Mouse (Mus musculus): Measurements from ENCODE around the gene 4933407L21Rik. TPM values are rescaled to one million over a fixed set of nuclear protein-coding genes. Genes with fewer than 3 reads are reported as not detected.

Gene 4933407L21Rik
- polyA plus RNA-seq, 1 experiment from 2014 or later: 3.5 TPM

- peaks cover 34% of the 10 kb centered on the region for H3K4me1 ChIP-seq (replicated peaks)
- no peaks in the 10 kb centered on the region for H3K27me3 ChIP-seq
- 85% methylated on average over 1 of the region's 1 CpGs for WGBS
- H3K27ac ChIP-seq (replicated peaks): no peak overlapping the region
- H3K9ac ChIP-seq: no peak overlapping the region
- no peaks in the 10 kb centered on the region for H3K36me3 ChIP-seq
- no peaks in the 10 kb centered on the region for H3K9me3 ChIP-seq
- H3K4me2 ChIP-seq: no peak overlapping the region
- H3K4me3 ChIP-seq: no peak overlapping the region
- ATAC-seq (ENCODE audit: low read depth): no peak
Measured at GRCm38 (mm10) chr1:85937323-85937722, 9.0 kb downstream of the 4933407L21Rik start.

DNA sequence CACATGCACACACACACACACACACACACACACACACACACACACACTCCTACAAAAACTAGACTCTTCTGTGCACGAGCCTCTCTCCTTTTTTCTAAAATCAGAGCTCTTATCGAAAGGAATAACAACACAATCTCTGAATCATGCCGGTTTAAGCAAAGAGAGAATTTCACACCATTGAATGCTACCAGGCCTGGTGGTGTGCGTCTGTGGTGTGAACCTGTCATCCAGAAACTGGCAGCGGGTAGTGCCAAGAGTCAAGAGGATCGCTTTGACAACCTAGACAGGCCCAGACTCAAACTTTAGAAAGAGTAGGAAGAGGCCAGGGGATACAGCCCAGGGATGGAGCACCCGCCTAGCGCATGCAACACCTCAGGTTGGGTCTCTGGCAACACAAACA lies 14.0 kb downstream of the 4933407L21Rik start:
- Histone ChIP-seq H3K27ac (replicated peaks) (no peak overlapping the region), H3K9me3 (no peaks in the 10 kb centered on the region), H3K4me1 (replicated peaks) (no peaks in the 10 kb centered on the region), H3K36me3 (no peaks in the 10 kb centered on the region), H3K27me3 (no peaks in the 10 kb centered on the region), H3K9ac (no peak overlapping the region), H3K4me3 (no peak overlapping the region), H3K4me2 (no peak overlapping the region)
- 91% methylated on average over 8 of the region's 8 CpGs for WGBS
- ATAC-seq (ENCODE audit: low read depth): no peak

GRCm38 (mm10) chr1:85949085-85949684 lies 20.9 kb downstream of the 4933407L21Rik start:
- H3K9ac ChIP-seq: no peak overlapping the region
- no peaks in the 10 kb centered on the region for H3K36me3 ChIP-seq
- no peaks in the 10 kb centered on the region for H3K27me3 ChIP-seq
- ATAC-seq (ENCODE audit: low read depth): no peak
- H3K4me3 ChIP-seq: no peak overlapping the region
- H3K9me3 ChIP-seq: no peaks in the 10 kb centered on the region
- WGBS: 84% methylated on average over 2 of the region's 2 CpGs
- no peak overlapping the region for H3K4me2 ChIP-seq
- H3K27ac ChIP-seq (replicated peaks): no peak overlapping the region
- H3K4me1 ChIP-seq (replicated peaks): no peaks in the 10 kb centered on the region

DNA sequence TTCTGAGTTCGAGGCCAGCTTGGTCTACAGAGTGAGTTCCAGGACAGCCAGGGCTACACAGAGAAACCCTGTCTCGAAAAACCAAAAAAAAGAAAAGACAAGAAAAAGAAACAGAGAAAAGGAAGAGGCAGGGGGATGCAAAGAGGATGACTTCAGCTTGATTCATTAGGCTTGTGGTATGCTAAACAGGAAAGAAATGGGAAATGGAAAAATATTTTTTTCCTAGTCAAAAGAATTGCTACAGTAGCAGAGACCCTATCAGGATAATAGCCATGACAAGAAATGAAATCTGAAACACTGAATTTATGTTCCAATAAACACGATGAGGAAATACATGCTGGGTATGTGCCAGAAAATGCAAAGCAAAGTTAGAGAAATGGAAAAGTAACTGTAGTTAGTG lies 26.9 kb downstream of the 4933407L21Rik start:
- H3K9me3 ChIP-seq: no peaks in the 10 kb centered on the region
- no peaks in the 10 kb centered on the region for H3K36me3 ChIP-seq
- no peak overlapping the region for H3K27ac ChIP-seq (replicated peaks)
- 88% methylated on average over 3 of the region's 3 CpGs for WGBS
- H3K27me3 ChIP-seq: no peaks in the 10 kb centered on the region
- H3K4me3 ChIP-seq: no peak overlapping the region
- H3K9ac ChIP-seq: no peak overlapping the region
- H3K4me2 ChIP-seq: no peak overlapping the region
- no peaks in the 10 kb centered on the region for H3K4me1 ChIP-seq (replicated peaks)
- no peak for ATAC-seq (ENCODE audit: low read depth)

- no peak overlapping the region for H3K9ac ChIP-seq
- H3K36me3 ChIP-seq: no peaks in the 10 kb centered on the region
- H3K4me1 ChIP-seq (replicated peaks): no peaks in the 10 kb centered on the region
- H3K9me3 ChIP-seq: no peaks in the 10 kb centered on the region
- no peak overlapping the region for H3K27ac ChIP-seq (replicated peaks)
- no peak overlapping the region for H3K4me2 ChIP-seq
- no peak for ATAC-seq (ENCODE audit: low read depth)
- H3K27me3 ChIP-seq: no peaks in the 10 kb centered on the region
- H3K4me3 ChIP-seq: no peak overlapping the region
- WGBS: 91% methylated on average over 5 of the region's 5 CpGs
Measured at GRCm38 (mm10) chr1:85957290-85957689, 29.0 kb downstream of the 4933407L21Rik start.

DNA sequence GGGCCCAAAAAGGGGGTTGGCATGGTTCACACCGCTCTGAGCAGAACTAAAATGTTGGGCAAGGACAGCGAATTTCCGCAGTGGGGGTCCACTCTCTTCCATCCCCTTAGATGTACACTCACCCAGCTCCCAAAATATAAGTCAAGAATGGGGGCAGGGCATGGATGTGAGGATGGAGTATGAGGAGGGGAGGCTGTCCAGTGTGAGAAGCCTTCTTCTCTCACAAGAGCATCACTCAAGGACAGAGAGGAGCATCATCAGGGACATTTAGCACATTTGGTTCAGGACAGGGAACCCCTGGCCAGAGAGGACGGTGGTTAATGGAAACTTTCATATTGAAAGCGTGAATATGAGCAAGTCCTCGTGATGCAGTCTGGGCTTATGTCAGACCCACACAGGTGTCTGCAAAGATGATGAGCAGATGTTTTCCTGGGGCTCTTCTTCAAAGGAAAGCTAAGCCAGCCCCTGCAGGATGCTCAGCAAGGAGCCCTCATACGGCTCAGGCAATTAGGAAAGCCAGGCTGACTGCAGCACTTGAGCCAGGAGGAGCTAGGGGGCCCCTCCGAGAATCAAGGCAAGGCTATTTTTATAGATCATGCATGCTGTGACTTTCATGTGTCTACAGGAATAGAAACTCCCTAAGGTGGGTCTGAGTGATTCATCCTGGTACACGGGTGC lies 29.8 kb downstream of the 4933407L21Rik start:
- no peak overlapping the region for H3K4me2 ChIP-seq
- no peak overlapping the region for H3K27ac ChIP-seq (replicated peaks)
- no peaks in the 10 kb centered on the region for H3K9me3 ChIP-seq
- no peaks in the 10 kb centered on the region for H3K4me1 ChIP-seq (replicated peaks)
- WGBS: 52% methylated on average over 9 of the region's 9 CpGs
- no peaks in the 10 kb centered on the region for H3K36me3 ChIP-seq
- ATAC-seq (ENCODE audit: low read depth): no peak
- no peaks in the 10 kb centered on the region for H3K27me3 ChIP-seq
- no peak overlapping the region for H3K9ac ChIP-seq
- H3K4me3 ChIP-seq: no peak overlapping the region

DNA sequence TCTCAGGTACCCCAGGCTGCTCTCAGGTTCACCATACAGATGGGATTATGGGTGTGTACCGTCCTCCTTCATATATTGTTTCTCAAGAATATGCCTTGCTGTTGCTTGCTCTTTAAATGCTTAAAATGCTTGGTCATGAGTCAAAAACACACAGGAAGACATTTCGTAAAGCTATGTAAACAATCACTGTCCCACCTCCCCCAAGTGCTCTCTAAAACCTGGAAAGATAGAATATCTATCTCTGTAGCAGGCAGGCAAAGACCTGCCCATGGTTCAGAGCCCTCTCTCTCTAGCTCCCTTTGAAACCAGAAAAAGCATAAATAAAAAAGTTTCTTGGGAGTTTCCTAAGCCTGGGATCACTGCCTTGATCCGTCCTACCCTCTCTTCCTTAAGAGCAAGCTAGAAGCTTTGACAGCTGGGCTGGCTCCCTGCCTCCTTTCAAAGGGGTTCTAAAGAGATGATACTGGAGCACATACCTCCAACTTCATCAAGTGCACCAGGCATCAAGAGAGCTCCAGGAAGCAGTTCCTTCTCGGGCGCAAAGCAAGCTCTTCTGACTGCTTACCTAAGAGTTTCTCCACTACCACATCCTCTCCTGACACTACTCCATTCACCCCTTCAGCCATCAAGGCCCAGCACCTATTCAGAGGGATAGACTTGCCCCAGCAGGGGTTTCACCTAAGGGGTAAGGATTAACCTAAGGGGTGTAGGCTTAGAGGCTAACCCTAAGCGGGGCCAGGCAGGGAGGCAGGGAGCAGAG lies 31.0 kb downstream of the 4933407L21Rik start:
- 82% methylated on average over 6 of the region's 6 CpGs for WGBS
- Histone ChIP-seq H3K36me3 (no peaks in the 10 kb centered on the region), H3K27me3 (no peaks in the 10 kb centered on the region), H3K9me3 (no peaks in the 10 kb centered on the region), H3K4me3 (no peak overlapping the region), H3K4me1 (replicated peaks) (no peaks in the 10 kb centered on the region), H3K4me2 (no peak overlapping the region), H3K27ac (replicated peaks) (no peak overlapping the region), H3K9ac (no peak overlapping the region)
- no peak for ATAC-seq (ENCODE audit: low read depth)

DNA sequence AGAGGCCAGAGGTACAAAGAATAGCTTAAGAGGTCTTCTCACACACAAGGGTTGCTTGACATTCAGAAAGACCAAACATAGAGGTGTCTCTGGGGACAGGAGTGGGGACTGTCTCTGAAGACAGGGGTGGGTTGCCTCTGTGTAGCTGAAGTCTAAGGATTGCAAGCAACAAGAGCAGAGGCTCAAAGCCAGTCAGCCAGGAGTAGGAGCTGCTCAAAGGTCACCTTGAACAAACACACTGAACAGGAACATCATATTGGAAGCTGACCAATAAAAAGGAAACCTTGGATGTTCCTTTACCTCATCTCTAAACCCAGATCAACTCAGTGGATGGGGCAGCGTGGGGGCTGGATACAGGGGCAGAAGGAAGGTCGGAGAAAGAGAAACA lies 31.6 kb downstream of the 4933407L21Rik start:
- Histone ChIP-seq H3K9me3 (no peaks in the 10 kb centered on the region), H3K27ac (replicated peaks) (no peak overlapping the region), H3K4me2 (no peak overlapping the region), H3K36me3 (no peaks in the 10 kb centered on the region), H3K27me3 (no peaks in the 10 kb centered on the region), H3K4me1 (replicated peaks) (no peaks in the 10 kb centered on the region), H3K9ac (no peak overlapping the region), H3K4me3 (no peak overlapping the region)
- no peak for ATAC-seq (ENCODE audit: low read depth)
- WGBS: 79% methylated on average over 2 of the region's 2 CpGs

- no peaks in the 10 kb centered on the region for H3K9me3 ChIP-seq
- H3K4me2 ChIP-seq: no peak within 1 kb of the TSS
- no peaks in the 10 kb centered on the region for H3K27me3 ChIP-seq
- no peak within 1 kb of the TSS for H3K9ac ChIP-seq
- ATAC-seq (ENCODE audit: low read depth): no peak
- H3K27ac ChIP-seq (replicated peaks): no peak within 1 kb of the TSS
- H3K36me3 ChIP-seq: no peaks in the 10 kb centered on the region
- no peak within 1 kb of the TSS for H3K4me3 ChIP-seq
- H3K4me1 ChIP-seq (replicated peaks): no peaks in the 10 kb centered on the region
- 82% methylated on average over 5 of the region's 5 CpGs for WGBS
Measured at GRCm38 (mm10) chr1:85960873-85961272, 32.6 kb downstream of the 4933407L21Rik start, which contains the start of gene Gpr55. Gene Gpr55 (minus strand): TSS chr1:85961007.

GRCm38 (mm10) chr1:85962081-85962480 lies 33.8 kb downstream of the 4933407L21Rik start:
- no peak overlapping the region for H3K9ac ChIP-seq
- H3K27ac ChIP-seq (replicated peaks): no peak overlapping the region
- H3K4me3 ChIP-seq: no peak overlapping the region
- no peaks in the 10 kb centered on the region for H3K4me1 ChIP-seq (replicated peaks)
- no peaks in the 10 kb centered on the region for H3K27me3 ChIP-seq
- no peak for ATAC-seq (ENCODE audit: low read depth)
- WGBS: 84% methylated on average over 3 of the region's 3 CpGs
- no peaks in the 10 kb centered on the region for H3K36me3 ChIP-seq
- H3K4me2 ChIP-seq: no peak overlapping the region
- no peaks in the 10 kb centered on the region for H3K9me3 ChIP-seq

GRCm38 (mm10) chr1:85965856-85966255 lies 37.6 kb downstream of the 4933407L21Rik start:
- Histone ChIP-seq H3K9ac (no peak overlapping the region), H3K27me3 (no peaks in the 10 kb centered on the region), H3K4me3 (no peak overlapping the region), H3K27ac (replicated peaks) (no peak overlapping the region), H3K9me3 (no peaks in the 10 kb centered on the region), H3K4me1 (replicated peaks) (no peaks in the 10 kb centered on the region), H3K4me2 (no peak overlapping the region), H3K36me3 (no peaks in the 10 kb centered on the region)
- ATAC-seq (ENCODE audit: low read depth): no peak
- whole genome bisulfite sequencing: 83% methylated on average over 3 of the region's 3 CpGs

- Histone ChIP-seq H3K9ac (no peak overlapping the region), H3K36me3 (no peaks in the 10 kb centered on the region), H3K27ac (replicated peaks) (peak overlapping the region; percentile 59), H3K9me3 (no peaks in the 10 kb centered on the region), H3K4me3 (no peak overlapping the region), H3K4me1 (replicated peaks) (no peaks in the 10 kb centered on the region), H3K4me2 (no peak overlapping the region), H3K27me3 (no peaks in the 10 kb centered on the region)
- ATAC-seq (ENCODE audit: low read depth): peak; percentile 57; the same call in 1 of the 2 replicates
- WGBS: 81% methylated on average over 1 of the region's 1 CpGs
Measured at GRCm38 (mm10) chr1:85969081-85969480, 40.8 kb downstream of the 4933407L21Rik start.

All from neural tube, embryonic 13.5 days (tissue).